8 mouse cellular contexts compared by ENCODE assay signal in genomic region chr6:31176831-31177230, GRCm38 (mm10).
"Had no signal": no experiment of that assay in that cellular context is flagged by ENCODE, and none has a peak within 500 bp of the region (broad histone marks: within the 10 kb centered on the region; RNA-seq: fewer than 3 reads in every experiment).

No protein-coding gene starts in this region.

- H3K9me3 ChIP-seq: limb, embryonic 15.5 days; liver, embryonic 12.5 days; midbrain, embryonic 15.5 days; neural tube, embryonic 13.5 days had no signal

- H3K4me1 ChIP-seq: midbrain, embryonic 15.5 days; neural tube, embryonic 13.5 days had no signal

- H3K9ac ChIP-seq: limb, embryonic 15.5 days; liver, embryonic 12.5 days; lung, embryonic 14.5 days; midbrain, embryonic 15.5 days; neural tube, embryonic 13.5 days had no signal

- ATAC-seq: liver, embryonic 12.5 days; midbrain, embryonic 15.5 days had no signal

- H3K4me3 ChIP-seq: limb, embryonic 15.5 days; liver, embryonic 12.5 days; midbrain, embryonic 15.5 days; neural tube, embryonic 13.5 days had no signal

- H3K27me3 ChIP-seq: liver, embryonic 12.5 days; midbrain, embryonic 15.5 days; neural tube, embryonic 13.5 days had no signal

- H3K27ac ChIP-seq: limb, embryonic 15.5 days; liver, embryonic 12.5 days; midbrain, embryonic 15.5 days; neural tube, embryonic 13.5 days had no signal

- DNase-seq: kidney, adult 9 months; right cerebral cortex, adult 18-20 months; right cerebral cortex, postnatal 25 days had no signal

- H3K36me3 ChIP-seq: limb, embryonic 15.5 days; liver, embryonic 12.5 days; midbrain, embryonic 15.5 days; neural tube, embryonic 13.5 days had no signal
